Mouse (Mus musculus) erythroblast, embryonic 14.5 days (primary cell): ENCODE data around the gene Chac2.

Experiments used
- GATA1 ChIP-seq: IDR thresholded peaks from 2 replicates; pipeline ENCODE4 v1.6.1; 2012; ENCODE audit warnings: low read length, inconsistent platforms, mixed read lengths
- TAL1 ChIP-seq: IDR thresholded peaks from 3 replicates; pipeline ENCODE4 v1.6.1; 2012; ENCODE audit warnings: low read length, inconsistent platforms, mixed read lengths

DNA sequence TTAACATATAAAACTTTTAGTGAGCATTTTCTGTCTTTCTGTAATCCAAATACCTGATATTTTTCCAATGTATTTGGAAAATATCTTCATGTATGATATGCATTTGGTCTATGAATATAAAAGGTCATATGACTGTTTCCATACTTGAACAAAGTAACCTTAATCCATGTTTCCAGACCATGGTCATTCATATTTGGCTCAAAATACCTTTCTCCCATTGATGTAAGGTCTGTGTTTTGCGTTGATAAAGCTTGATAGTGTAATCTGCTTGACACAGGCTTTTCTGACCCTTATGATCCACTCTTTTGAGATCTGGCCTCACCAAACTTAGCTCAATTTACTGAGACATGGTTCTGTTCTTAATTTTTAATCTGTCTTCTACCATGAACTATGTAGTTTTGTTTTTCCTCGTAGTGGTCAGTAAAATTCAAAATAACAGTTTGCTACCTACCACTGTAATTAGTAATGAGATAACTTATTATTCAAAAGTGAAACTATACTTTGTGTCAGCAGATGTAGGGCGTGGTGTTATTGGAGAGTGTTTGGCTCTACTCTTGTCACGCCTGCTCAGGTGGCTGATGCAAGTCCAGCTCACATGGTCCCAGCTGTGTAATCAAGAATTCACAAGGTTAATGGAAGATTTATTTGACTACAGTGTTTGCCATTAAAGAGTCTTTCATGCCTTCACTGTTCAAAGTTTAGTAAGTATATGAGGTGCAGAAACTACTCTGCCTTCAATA, 15.2 kb upstream of the Chac2 start:
- TF ChIP-seq GATA1: peak; percentile 87
- TF ChIP-seq TAL1: peak; percentile 85
